Mouse (Mus musculus) left cerebral cortex, adult 18-20 months (tissue): ENCODE data around the gene Mrto4. TPM values are rescaled to one million over a fixed set of nuclear protein-coding genes. Genes with fewer than 3 reads are reported as not detected.

Experiments used
- DNase-seq, 2 experiments: peaks; one replicate each; pipeline ENCODE4 v3.0.0; 2021 to 2022; ENCODE audit warnings: low spot score in 2 of 2, mixed read lengths in 1 of 2
- total RNA-seq, 2 experiments: library from RNA; stranded (reverse); gene quantifications; 2 replicates each; pipeline ENCODE4 v1.2.3; 2021

Gene Mrto4
- total RNA-seq, 2 experiments from 2014 or later = 44.3 to 47.5 TPM

DNA sequence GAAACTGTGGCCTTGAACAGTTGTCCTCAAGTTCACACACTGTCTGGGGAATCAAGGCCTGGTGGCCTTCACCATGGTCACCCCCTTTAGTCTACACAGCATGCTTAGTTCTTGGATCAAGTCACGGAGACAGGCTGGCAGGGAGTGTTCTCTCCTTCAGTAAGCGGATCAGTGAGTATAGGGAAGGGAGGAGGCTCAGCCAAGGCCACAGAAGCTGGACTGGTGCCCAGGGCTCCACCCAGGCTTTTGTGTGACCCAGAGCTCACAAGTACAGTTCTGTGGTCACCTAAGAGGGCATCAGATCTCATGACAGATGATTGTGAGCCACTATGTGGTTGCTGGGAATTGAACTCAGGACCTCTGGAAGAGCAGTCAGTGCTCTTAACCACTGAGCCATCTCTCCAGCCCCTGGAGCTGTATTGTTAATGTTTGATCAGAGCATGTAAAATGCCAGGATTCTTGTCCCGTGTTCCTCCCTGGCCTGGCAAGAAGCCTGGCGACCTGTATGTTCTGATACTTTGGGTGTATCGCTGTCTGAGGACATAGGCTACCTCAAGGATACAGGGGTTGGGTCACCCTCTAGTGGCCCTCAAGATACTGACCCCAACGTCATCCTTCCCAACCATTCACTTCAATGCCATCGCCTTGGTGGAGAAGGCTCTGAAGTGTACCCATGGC, 10.7 kb downstream of the Mrto4 start:
- no peak for DNase-seq

DNA sequence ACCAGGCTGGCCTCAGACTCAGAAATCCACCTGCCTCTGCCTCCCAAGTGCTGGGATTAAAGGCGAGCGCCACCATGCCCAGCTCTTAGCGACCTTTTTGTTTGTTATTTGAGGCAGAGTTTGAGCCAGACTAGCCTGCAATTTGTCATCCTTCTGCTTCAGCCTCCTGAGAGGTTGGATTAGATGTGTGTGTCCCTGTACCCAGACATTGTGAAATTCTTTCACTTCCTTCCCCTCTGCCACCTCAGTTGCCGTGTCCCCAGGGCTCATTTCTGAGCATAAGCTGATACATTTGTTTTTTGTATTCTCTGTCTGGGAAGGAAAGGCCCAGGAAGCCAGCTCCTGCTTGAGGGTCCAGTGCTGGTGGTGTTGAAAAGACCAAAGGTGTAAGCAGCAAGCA, 11.5 kb downstream of the Mrto4 start:
- DNase-seq = no peak

DNA sequence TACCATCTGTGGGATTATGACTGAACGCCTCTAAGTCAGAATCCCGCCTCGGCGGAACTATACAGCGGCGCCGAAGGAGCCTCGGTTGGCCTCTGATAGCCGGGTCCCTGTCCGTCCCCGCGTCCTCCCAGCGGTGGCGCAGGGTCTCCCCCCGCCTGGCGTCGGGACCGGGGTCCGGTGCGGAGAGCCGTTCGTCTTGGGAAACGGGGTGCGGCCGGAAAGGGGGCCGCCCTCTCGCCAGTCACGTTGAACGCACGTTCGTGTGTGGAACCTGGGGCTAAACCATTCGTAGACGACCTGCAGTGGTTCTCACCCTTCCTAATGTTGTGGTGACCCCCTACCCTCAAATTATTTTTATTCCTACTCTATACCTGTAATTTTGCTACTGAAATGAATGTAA, 14.2 kb downstream of the Mrto4 start:
- DNase-seq = no peak

DNA sequence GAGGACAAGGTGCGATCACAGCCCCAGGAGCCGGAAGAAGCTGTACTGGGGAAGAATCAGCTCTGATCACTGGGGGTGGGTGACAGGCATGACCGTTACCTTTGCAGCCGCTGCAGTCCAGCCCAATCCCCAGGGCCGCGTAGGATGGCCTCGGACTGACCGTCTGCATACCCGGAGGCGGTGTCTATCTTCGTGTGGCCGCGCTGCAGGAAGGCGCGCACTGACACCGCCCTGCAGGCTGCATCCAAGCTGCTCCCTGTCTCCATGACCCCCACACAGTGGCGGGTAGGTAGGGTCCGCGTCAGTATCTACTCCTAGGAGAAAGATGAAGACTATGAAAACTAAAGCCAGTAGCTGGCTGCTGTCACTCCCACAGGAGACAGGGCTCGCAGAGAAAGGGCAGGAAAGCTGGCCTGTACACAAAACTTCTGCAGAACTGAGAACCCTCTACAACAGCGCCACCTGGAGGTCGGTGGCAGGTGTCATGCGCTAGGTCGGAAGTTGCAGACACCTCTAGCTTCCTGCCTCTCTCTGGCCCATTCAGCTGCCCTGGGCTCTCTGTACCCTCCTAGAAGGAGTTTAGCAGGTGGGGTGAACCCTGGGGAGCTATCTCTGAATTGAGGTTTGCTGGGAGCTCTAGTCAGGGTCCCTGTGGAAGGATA, 15.4 kb downstream of the Mrto4 start:
- DNase-seq = peak; percentile 55 to 72

DNA sequence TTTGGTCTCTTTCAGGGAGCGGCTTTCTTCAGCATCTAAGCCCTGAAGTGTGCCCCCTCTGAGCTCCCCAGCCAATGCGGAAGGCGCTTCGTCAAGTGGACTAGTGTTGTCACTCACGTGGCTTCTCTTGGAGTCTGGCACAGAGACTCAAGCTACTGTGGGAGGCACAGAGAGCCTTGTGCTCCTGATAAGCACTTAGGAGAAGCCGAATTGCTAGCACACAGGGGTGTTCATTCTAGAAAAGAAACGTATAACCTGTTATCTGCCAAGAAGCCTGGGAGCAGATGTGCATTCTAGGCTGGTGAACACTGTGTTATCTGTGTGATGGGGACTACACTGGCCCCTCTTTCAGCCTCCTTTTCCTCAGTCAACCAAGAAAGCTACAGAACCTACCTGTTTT, 16.9 kb downstream of the Mrto4 start:
- no peak for DNase-seq

DNA sequence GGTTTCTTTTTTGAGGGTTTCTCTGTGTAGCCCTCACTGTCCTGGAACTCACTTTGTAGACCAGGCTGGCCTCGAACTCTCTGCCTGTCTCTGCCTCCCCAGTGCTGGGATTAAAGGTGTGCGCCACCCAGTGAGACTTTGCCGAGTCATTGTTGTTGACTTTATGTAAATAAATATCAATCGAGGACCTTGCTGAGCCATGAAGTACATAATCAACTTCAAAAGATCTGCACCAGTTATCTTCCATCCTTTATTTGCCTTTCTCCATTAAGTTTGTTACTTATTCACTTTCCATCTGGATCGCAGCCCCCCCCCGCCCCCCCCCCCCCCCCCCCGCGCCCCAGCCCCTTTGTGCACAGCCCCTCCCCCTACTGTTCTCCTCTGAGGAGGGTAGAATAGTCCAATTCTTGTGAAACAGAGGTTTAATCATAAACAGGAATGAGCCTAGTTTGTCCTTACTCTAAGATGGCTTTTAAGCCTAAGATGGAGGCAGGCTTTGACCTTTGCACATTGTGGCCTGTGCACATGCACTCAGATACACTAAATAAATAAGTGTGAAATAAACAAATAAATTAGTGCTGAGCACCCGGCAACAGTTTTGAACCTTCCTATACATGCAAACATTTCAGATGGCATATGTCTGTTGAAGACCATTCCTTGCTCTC, 17.6 kb downstream of the Mrto4 start:
- no peak for DNase-seq

DNA sequence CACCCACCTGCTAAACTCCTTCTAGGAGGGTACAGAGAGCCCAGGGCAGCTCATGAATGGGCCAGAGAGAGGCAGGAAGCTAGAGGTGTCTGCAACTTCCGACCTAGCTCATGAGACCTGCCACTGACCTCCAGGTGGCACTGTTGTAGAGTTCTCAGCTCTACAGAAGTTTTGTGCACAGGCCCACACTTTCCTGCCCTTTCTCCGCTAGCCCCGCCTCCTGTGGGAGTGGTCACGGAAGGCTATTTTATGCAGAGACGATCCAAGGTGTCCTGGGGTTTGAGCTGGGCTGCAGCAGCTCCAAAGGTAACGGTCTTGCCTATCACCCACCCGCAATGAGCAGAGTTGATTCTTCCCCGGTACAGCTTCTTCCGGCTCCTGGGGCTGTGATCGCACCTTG, 21.8 kb downstream of the Mrto4 start:
- peak; percentile 23 to 29 for DNase-seq

DNA sequence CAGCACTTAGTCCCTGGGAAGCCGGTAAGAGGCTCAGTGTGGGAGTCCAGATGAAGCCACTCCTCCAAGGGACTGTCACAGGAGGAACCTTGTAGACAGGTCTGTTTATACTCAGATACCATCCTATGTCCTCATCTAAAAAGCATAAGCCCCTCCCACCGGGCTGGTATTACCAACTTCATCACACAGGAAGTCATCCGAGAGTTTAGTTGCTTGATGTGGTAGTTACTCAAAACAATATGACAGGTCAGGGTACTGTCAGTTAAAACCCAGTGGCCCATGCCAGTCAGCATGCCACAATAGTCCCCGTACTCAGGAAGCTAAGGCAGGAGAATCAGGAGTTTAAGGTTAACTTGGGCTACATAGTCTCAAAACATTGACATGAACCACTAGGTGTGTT, 32.6 kb downstream of the Mrto4 start:
- DNase-seq = no peak

DNA sequence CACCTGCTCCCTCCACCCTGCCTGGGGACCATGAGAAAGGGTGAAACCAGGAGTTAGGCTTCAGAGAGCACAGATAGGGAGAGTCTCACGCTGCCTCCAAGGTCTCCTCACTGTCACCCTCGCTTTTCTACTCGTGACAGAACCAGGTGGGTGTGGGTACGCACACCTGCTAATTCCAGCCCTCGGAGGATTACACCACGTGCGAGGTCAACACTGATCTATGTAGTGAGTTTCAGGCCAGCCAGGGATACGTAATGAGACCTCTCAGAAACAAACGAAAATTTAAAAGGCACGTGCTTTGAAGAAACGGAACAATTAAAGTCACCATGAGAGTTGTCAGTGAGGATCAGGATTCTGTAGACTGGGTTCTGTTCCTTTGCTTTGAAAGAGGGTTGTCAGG, 33.9 kb downstream of the Mrto4 start:
- no peak for DNase-seq

DNA sequence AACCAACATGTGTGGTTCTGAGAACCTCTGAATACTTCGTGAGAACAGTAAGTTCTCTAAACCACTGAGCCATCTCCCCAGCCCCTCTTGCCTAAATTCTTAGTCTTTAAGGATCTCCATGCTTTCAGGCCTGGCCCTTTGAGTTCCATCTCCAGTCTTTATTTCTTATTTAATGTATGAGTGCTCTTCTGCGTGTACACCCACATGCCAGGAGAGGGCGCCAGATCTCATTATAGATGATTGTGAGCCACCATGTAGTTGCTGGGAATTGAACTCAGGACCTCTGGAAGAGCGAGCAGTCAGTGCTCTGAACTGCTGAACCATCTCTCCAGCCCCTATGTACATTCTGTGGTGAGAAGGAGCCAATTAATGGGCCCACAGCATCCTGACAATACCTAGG, 39.7 kb downstream of the Mrto4 start:
- DNase-seq = no peak

DNA sequence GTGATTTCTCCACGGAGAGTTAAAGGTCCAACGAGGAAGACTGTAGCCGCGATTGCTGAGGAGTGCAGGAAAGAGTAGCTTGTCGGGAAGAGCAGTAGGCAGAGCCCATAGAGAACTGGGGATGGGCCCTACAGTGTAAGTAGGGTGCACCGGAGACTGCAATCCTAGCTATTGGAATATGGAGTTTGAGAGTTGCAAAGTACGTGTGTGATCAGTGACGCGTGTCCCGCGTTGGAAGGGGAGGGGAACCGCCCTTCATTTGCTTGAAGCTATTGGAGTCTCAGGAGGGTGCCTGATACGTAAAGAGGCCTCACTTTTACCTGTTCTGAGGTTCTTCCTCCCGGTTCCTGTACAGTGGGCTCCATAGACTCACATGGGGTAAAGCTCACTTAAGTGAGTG, 40.7 kb downstream of the Mrto4 start:
- DNase-seq = no peak

DNA sequence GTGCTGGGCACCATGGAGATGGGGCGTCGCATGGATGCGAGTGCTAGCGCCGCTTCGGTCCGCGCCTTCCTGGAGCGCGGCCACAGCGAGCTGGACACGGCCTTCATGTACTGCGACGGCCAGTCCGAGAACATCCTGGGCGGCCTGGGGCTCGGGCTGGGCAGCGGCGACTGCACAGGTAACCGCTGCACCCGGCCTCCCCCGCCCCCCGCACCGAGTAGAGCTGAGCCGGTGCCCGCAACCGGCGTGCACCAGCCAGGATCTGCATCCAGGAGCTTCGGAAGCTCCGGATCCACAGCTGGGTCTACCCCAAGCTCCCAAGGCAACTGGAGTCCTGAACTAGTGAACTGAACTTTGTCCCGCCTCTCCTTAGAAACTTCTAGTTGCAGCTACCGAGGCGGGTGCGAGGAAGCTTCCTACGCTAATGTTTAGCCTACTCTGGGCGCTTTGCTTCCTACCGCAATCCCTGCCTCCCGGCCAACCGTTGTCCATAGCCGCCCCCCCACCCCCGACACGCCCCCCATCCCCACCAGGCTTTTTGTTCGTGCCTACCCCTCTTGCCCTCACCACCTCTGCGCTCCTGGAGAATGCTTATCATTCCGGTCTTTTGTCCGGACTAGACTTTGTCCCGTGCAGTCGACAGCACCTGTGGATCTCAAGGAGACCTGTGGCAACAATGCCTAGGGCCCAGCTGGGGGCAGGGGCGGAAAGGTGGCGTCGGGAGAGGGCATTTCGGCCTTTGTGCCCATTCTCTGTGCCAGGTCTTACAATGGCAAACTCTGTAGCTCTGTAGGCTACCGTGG, 41.3 kb downstream of the Mrto4 start:
- no peak for DNase-seq

DNA sequence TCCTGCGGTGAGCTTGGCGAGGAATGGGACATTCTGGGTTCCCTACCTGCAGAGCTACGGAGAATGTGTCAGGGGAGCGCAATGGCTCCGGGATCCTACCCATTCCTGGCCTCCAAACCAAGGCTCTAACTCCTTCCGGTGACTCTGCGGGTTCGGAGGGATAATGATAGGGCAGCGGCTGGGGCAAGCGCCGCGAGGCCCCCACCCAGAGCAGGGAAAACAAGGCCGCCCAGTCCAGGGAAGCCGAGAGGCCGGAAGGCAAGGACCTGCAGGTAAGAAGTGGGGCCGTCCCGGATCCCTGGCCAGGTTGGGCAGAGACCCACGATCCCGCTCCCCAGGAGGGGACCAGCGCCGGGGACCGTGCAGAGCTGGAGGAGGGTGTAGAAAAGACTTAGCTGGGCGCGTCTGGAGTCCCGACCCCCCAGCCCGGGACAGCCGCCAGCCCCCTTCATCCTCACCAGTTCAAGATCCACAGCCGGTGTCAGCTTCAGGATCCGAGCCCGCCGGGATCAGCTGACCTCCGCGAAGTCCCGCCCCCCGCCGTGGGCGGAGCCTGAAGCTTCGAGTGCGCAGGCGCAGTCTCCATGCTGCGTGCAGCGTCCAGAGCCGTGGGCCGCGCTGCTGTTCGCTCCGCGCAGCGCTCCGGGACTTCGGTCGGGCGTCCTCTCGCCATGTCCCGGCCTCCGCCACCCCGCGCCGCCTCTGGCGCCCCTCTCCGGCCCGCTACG, 42.0 kb downstream of the Mrto4 start, which contains the start of the genes Pqlc2 and Akr7a5:
Pqlc2 (minus strand) TSS at position 538 of the 728 bp plus-strand sequence.
Akr7a5 (plus strand) TSS at position 574 of the 728 bp plus-strand sequence.
- DNase-seq = peak; percentile 98

DNA sequence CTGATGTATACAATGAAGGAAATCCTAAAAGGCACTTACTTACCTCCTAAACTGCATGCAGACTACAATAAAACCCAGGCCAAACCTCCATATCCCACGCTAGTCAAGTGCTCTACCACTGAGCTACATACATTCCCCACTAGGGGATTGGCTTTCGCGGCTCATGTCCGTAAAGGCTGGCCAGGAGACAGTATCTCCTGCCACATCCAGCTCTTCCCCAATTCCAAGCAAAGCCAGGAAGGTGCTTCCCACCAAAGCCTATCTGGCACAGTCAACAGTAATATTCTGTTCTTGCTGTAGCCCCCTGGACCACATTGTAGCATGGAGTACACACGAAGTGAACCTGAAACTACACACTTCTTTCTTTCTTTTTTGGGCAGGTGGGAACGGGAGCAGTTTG, 42.7 kb downstream of the Mrto4 start:
- DNase-seq = no peak

DNA sequence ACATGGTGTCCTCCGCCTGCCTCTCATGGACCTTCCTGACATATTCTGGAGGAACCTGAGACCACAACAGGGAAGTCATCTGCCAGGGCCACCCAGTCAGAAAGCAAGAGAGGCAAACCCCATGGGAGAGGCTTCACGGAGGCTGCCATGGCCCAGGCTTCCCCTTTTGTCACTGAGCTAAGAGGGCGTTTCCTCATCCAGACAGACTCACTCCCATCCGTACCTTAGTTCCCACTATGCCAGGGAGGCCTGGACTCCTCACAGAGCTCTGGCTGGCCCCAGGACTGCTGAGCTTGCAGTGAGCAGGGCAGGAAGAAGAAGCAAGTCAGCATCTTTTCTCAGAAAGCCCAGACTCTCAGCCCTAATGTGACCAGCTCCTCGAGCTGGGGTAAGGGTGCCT, 44.5 kb downstream of the Mrto4 start:
- no peak for DNase-seq

DNA sequence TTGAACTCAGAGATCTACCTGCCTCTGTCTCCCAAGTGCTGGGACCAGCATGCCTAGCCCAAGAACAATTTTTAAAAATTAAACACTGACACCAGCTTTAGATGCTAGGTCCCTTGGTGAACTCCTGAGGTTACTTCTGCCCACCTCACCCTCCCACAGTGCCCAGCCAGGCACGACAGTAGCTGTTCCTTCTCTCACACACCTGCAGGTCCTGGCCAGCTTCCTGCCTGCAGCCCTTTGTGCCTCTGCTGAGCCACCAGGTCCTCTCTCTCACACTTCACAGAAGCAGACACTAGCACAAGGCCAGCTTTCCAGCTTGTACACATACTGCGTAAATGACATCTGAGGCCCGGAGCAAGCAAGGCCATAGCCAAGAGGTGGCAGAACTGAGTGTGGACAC, 46.9 kb downstream of the Mrto4 start:
- DNase-seq = no peak

DNA sequence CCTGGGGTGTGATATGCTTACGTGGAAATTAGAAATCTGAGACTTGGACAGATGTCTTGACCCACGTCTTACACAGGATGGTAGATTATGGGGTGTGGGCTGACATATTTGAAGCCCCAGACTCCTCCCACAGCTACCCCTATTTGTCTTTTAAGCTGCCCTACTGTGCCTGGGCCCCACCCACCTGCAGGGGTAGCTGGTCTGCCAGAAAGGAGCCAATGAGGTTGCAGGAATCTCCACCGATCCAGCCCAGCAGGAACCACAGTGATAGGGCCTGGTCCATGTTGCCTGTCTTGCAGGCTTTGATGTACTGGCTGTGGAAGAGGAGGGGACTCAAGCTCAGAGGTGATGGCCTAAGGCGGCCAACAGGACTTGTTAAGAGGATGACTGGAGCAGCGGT, 50.1 kb downstream of the Mrto4 start:
- DNase-seq = no peak

DNA sequence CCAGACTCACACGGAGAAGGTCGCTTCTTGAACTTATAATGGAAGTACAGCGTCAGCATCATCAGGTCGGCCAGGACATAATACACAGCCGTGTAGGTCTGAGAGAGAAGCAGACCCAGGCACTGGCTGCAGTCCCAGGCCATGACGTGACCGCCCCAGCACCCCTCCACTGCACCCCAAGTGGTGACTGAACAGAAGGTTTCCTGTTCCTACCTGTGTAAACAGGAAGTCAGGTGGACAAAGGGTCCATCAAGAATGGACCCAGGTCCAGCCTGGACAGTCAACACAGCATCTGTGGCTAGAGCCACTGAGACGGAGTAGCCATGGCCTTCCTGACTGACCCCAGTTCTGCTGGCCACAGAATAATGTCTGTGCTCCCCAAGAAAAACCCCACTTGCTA, 50.6 kb downstream of the Mrto4 start:
- no peak for DNase-seq

DNA sequence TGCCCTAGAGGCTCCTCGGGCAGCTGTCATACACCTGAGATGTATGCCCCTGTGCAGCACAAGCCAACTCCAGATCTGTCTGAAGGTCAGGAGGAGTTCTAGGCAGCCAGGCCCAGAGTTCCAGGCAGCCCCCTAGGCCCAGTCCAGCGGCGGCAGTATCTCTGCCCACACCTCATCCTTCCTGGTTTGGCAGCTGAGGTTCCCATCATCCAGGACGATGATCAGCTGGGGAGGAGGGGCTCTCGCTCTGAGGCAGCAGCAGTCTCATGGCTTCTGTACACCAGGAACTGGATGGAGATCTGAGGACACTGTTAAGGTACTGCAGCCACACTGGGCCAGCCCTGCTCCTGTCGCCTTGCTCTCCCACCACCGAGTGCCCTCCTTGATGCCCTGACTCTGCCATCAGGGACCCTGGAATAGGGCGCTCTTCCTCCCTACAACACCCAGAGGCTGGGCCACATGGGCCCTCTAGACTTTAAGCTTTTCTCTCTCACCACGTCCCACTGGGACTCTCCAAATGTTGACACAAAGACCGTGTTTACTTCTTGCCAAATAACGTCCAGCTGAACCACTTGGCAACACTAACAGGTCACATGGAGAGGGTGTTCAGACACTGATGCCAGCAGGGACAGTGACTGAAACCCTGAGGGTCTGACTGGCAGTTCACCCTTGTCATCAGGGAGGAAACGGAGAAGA, 53.6 kb downstream of the Mrto4 start:
- DNase-seq = no peak

DNA sequence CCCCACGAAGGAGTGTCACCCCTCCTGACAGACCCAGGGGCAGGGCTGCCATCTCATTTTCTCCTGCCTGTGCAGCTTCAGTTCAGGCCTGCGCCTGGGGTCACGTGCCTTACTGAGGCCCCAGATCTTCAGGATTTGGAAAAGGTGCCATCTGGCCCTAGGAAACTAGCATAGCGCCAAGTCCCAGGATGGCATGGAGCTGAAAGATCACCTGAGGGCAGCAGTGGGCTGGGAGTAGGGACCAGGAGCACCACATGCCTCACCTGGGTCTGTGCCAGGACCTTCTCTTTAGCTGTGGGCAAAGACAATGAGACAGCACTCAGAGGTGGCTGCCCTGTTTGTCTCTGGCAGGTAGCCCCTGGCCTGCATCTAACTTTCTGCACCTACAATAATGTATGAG, 54.8 kb downstream of the Mrto4 start:
- no peak for DNase-seq
